Mouse (Mus musculus): Measurements from ENCODE around the gene Pnpla3.
"Not testable (repeated sequence)": the region's sequence is repeated elsewhere in the genome, so short reads cannot be mapped to it uniquely, and the experiment has no call there.

Pnpla3 gene

DNA sequence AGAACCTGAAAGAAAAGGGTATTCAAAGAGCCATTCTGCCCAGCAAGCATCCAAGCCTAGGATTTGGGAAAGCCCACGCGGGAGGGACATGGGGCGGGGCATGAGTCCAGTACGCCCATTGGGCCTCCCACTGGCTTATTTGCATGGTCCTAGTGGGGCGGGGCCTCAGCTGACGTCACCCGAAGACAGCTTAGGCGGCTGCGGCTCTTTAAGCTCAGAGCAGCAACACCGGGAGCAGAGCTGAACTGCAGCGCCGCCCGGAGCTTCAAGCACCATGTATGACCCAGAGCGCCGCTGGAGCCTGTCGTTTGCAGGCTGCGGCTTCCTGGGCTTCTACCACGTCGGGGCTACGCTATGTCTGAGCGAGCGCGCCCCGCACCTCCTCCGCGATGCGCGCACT lies at the start of gene Pnpla3:
Gene Pnpla3, plus strand, starts transcription at position 238 of the 400 bp plus-strand sequence.
- peak; percentile 99 for DNase-seq (ENCODE audit: low spot score)

DNA sequence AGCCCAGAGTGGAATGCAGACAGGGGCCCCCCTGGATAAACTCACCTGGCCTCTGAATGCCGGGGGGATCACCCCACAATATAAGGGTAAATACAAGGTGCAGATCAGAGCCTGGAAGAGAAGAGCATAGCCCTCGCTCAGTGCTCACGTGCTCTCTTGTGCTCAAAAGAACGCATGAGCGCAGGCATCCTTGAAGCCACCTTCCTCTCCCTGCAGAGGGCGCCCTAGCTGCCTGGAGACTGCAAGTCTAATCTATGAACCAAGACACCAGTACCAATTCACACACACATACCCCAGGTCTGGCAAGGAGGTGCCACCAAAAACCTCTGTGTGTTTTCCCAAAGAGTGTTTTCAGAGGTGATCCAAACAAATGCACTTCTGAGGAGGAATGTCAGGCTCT lies 47.0 kb upstream of the Pnpla3 start:
- peak; percentile 70 for DNase-seq (ENCODE audit: low spot score)

DNA sequence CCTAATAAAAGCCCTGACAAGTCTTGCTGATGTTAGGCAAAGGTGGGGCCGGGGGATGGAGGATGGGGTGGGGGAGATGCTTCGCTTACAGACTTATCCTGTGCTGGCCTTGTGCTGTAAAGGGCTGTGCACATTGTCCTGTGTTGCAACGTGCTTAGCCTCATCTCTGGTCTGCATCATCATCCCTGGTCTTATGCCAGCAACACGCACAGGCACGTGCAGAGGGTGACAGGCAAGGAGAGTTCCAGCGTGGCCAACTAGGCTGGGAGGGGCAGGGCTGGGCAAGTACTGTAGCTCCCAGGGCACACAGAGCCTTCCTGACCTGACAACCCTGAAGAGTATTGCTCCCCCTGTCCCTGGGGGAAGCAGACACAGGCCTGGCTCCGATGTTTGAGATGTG lies 46.6 kb upstream of the Pnpla3 start:
- DNase-seq (ENCODE audit: low spot score): no peak

DNA sequence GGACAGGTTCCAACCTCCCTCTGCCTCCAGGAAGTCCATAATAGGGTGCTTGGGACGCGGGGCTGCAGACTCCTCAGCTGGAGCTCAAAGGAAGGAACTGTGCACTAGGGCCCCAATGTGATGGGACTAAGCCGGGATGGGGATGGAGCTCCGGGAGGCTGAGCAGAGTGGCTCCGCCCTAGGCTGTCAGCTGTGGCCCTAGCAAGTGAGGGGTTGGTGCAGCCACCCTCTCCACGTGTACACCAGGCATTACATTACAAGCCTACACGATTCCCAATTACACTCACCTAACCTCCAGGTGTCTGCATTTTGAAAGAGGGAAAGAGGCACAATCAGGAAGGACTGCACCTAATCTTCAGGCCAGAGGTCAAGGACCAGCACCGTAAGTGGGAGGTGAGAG lies 44.6 kb upstream of the Pnpla3 start, which contains the start of gene Pnpla5:
Gene Pnpla5, minus strand, starts transcription at position 101 of the 400 bp plus-strand sequence.
- DNase-seq (ENCODE audit: low spot score): no peak

DNA sequence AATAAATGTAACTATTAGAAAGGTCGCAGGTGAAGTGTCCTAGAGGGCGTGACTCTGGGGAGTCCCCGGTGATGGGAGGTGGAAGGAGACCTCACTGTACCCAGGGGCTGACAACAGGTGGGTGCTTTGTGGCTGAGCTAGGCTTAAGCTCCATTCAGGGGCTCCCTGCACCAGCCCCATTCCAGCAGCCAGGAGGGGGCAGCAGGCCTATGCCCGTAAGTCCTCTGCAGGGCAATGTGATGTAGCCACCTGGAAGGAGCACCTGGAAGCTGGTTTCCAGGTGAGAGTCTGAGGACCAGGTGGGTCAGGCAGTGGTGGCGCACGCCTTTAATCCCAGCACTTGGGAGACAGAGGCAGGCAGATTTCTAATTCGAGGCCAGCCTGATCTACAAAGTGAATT lies 43.6 kb upstream of the Pnpla3 start:
- DNase-seq (ENCODE audit: low spot score): no peak

DNA sequence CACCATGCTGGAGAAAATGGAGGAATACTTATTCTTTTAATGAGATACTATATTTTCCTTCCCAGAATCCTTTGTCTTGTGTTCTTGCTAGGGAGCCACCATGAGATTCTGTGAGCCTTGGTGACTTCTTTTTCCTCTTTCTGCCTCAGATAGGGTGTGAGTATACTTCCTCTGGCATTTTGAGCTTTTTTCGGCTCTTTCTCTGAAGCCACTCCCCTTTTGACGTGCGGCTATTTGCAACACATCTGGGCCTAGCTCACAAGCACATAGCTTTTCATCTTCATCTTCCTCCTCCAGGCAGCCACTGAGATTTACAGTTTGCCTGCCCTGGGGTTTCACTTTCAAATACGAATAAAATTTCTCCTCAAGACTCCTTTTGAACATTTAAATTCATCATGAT lies 41.2 kb upstream of the Pnpla3 start:
- DNase-seq (ENCODE audit: low spot score): no peak

DNA sequence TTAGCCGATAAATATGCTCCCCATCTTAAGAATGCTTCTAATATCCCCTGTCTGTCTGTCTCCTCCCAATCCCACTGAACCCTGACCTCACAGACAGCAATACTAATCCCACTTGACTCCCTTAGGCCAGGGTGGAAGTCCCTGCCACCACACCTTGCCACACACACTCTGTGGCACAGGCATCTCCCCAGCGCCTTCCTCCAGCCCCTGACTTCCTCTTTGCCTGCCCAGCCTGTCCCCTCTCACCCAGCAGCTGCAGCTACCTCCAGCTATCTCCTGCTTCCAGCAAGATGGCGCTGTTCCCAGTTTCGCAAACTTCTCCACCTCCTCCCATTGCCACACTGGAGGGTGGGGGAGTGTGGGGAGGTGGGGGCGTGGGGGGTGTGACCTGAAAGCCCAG lies 40.8 kb upstream of the Pnpla3 start:
- DNase-seq (ENCODE audit: low spot score): no peak

DNA sequence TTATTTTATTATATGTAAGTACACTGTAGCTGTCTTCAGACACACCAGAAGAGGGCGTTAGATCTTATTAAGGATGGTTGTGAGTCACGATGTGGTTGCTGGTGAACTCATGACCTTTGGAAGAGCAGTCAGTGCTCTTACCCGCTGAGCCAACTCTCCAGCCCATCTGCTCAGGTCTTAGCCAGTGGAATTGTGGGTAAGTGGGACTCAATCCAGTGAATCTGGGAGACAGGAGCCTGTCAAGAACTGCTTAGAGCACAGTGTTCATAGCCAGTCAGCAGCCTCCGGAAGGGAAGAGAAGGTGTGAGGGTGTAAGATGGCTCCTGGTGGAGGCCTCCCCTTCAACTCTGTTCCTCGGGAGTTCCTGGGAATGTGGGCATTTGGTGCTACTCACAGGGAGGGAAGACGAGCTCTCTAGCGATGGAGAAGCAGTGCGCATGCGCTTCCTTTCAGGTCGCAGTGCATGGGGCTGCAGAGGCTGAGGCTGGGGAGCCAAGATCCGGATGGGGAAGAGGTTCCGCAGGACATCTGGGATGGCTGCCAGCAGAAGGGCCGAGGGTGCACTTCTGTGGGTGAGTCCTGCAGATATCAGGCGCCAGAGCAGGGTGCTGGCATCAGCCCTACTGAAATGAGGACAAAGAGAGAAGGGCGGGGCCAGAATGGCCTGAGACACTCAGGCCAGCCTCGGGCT lies 36.4 kb upstream of the Pnpla3 start:
- no peak for DNase-seq (ENCODE audit: low spot score)

DNA sequence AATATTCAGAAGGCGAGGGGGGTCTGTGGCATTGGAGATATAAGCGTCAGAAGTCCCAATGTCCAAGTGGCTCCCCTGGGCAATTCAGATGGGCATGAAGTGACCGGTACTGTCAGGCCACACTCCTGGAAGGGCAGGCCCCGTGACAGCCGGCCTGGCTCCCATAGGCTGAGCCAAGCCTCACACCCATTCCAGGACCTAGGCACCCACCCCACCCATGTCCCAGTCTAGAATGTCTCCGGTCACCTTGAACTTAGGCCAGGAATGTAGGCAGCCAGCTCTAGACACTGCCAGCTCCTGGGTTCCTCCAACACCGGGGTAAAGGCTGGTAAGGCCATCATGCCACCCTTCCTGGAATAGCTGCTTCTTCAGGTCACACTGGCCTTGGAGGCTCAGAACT lies 35.7 kb upstream of the Pnpla3 start:
- no peak for DNase-seq (ENCODE audit: low spot score)

DNA sequence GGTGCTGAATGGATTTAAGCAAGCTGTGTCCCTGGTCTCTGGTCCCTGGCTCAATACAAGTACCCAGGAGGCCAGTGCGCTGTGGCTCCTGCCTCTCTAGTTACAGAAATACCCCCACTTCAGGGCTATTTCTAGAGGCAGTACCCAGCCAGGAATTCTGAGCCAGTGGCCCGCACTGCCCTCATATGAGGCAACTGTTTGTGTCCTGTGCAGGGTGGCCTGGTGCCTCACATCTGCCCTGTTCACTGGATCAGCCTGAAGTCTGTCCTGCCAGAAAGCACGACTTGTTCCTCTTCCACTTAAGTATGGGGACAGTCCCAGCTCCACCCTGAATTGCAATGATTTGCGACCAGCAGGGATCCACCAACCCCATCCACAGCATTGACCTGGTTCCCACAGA lies 34.2 kb upstream of the Pnpla3 start:
- no peak for DNase-seq (ENCODE audit: low spot score)

DNA sequence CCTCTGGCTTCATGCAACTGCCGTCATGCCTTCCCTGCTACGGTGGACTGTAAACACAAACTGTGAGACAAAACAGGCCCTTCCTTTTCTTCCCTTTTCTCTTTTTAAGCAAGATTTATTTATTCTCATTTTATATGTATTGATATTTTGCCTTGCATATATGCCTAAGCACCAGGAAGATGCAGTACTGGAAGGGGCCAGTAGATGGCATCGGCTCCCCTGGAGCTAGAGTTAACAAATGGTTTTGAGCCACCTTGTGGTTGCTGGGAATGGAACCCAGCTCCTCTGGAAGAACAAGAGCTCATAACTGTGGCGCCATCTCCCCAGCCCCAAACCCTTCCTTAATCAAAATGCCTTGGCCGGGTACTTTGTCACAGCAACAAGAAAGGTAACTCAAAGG lies 32.2 kb upstream of the Pnpla3 start:
- peak; percentile 67 for DNase-seq (ENCODE audit: low spot score)

DNA sequence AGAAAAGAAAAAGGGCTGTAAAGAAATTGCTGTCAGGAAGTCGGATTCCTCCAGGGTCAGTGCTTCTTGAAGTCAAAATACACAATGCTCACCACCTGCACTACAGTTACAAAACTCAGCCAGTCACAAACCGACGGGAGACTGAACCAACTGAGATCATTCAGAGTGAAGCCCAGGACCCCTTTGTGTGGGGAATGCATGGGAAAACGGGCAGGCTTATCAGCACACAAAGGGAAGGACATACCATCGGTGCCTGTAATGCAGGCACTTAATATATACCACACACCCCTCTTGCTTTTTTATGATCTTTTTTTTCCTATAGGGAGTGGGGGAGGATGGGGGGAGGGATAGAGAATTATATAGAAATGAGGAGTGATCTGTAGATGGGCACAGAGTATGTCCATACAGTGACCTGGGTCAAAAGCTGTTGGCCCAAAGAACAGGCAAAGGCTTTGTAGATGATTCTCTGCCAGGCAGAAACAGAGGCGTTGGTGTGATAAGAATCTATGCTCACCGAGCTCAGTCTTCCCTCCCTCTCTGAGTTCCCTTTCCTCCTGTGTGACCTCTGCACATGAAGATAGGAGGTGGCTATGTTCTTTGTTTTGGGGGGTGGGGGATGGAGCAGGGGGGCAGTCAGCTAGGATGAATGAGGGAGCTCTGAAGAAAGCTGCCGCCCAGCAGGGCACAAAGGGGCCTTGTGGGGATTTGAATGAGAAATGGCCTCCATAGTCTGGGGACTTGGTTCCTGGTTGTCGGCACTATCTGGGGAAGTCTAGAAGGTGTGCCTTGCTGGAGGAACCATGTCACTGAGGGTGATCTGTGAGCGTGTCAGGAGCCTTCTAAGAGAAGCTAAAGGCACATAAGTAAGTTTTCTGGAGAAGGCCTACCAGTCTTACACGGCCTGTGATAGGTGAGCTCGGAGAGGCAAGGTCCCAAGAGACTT lies 30.9 kb upstream of the Pnpla3 start:
- DNase-seq (ENCODE audit: low spot score): peak; percentile 52

DNA sequence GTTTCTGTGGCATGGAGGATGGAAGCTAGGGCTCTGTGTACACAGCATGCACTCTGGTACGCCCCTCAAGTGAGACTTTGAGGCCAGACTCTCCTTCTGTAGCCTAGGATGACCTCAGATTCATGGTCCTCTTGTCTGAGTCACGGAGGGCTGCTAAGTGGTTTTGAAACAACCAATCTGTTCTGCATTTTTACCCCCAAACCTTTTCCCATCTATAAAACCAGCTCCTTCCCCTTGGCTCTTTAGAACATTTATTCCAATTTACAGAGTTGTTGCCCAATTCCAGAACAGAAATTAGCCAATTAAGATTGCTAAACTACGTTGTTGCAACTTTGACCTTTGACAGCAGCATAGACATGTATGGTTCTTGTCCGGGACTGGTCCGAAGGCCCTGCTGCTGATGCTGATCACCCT lies 28.0 kb upstream of the Pnpla3 start:
- DNase-seq (ENCODE audit: low spot score): no peak

DNA sequence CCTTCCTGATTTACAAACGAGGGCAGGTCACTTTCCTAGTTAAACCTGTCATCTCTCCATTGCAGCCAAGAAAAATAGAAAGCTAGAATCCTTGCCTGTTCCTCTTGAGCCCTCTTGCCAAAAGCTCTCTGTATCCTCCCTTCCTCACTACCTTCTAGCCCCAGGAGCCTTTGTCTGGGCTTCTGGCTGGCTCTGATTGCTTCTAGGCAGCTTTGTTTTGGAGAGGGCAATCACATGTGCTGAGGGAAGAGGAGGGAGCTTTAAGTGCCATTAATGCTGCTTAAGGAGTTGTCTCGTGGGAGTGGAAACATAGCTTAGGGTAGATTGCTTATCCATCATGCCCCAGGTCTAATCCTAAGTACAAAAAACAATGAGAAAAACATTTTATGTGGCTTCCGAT lies 27.5 kb upstream of the Pnpla3 start:
- DNase-seq (ENCODE audit: low spot score): no peak

DNA sequence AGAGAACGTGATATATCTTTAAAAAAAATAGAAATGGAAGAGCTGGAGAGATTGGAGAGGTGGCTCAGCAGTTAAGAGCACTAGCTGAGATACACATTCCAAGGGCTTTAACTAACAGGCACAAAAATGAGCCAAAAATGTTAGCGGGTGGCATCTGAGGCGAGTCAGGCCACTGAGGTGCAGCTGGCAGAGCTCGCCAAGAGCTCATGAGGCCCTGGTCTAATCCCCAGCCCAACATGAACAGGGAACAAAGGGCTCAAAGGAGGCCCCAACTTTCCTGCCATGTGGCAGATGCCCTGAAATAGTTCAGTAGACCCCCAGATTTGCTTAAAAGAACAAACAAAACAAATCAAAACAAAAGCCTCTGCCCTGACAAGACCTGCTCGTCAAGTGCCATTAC lies 26.7 kb upstream of the Pnpla3 start:
- DNase-seq (ENCODE audit: low spot score): no peak

DNA sequence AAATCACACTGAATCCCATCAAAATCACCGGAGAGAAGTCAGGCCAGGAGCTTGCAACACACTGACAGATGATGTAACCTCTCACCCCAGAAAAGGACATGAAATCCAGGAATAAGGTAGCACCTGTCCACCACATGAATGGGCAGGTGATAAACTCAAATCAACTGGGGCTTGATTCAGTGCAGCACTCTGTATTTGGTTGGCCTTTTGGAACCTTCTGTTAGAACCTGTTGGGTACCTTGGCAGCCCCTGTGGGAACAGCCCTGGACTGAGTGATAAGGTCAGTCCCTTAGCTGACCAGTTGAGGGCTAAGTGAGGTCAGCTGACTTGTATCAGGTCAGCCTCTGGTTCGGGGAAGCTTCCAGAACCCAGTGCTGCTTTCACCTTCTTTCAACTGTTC lies 11.5 kb upstream of the Pnpla3 start:
- DNase-seq (ENCODE audit: low spot score): no peak

DNA sequence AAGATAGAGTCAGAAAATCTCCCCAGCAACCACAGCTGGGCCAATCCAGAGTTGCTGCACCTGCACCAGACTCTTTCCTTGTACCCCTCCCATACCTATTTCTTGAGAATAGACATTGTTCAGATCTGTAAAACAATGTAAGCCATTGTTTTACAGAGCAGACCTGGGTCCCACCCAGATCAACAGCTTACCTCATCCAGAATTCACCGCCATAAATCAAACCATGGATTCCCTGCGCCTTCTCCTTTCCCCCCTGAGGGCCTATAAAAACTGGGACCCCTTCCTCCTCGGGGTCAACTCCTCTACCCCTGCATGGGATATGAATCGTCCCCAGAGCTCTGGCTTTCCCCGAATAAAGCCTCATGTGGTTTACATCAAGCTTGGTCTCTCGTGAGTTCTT lies 10.1 kb upstream of the Pnpla3 start:
- not testable (repeated sequence) for DNase-seq (ENCODE audit: low spot score)

DNA sequence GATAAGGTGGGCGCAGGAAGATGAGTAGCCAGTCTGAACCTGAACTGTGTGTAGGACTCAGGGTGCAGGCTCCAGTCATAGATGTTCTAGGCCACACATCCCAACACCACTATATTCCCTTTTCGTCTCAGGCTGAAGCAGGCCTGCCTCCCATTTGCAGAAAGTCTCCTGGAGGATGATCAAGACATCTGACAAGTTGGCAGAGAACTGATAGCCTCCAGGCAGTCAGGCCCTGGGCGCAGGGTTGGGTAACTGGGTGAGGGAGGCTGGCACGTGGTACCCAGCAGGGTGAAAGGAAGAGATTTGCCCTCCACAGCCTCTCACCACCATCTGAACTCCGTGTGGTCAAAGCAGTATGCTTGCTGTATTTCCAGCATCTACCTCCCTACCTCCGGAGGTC lies 5.8 kb upstream of the Pnpla3 start:
- no peak for DNase-seq (ENCODE audit: low spot score)

DNA sequence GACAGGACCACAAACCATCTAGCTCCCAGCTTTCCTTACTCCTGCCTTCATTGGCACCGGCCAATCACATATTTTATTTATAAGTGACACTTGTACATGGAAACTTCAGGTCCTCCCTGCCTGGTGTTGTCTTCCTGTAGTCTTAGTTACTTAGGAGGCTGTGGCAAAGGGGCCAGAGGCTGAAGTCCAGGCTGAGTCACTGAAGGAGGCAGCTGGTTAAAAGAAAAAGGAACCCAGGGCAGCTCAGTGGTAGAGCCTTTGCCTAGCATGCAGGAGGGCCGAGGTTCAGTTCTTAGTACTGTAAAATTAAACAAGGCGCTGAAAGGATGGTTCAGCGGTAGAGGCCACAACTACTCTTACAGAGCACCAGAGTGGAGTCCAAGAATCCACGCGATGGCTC lies 819 bp upstream of the Pnpla3 start:
- no peak for DNase-seq (ENCODE audit: low spot score)

DNA sequence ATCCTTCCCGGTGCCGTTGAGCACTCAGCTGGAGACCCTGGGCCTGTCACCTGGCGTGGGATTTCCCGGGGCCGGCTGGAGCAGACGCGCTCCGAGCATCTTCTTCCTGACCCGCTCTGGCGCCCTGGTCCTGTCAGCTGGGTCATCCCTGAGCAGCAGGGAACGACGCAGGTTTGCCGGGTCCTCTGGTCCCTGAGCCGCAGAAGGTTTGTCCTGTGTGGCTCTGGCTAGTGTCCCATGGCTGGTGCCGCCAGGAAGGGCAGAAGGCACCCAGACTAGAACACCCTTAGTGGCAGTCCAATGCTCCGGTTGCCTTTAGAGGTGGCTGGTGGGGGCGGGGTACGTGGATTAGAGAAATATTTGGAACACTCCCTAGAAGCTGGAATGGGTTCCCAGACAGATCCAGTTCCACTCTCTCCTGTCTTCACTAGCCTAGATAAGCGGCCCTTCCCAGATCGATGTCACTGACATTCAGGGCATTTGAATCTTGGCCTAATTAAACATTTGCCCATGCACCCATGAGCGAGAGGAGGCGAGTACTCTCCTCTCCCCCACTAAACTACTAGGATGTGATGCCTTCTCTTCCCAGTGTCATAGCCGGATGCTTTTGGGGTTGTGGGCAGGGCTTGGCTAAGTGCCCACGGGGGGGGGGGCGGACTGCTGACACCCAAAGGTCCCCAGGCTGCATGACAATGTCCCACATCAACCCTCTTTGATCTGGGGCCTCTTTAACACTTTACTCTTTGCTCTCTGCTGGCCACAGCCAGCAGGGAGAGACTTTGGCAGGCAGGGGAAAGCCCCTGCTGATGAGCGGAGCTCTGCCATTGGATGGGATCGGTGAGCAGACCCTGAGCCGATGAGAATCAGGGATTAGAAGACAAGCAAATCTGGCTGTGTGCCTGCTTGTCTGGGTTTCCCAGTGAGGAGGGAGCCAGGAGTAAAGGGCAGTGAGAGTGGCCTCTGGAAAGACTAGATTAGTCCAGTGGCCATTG lies 829 bp downstream of the Pnpla3 start:
- DNase-seq (ENCODE audit: low spot score): peak; percentile 49

DNA sequence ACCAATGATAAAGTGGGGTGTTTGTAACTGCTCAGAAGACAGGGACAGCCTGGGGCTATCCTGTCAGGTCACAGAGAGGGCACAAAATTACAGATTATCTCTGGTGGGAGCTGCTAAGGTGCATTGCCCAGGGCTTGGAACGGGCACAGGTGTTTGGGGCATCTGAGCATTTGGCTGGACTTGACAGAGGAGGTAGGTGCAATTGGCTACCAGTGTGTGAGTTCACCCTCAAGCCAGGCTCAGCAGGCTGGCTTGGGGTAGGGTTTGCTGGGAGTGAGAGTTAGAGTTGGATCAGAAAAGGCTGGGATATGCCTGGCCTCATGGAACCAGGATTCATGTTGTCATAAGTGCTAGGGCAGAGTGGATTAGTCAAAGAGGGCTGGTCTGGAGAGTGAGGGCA lies 1.9 kb downstream of the Pnpla3 start:
- DNase-seq (ENCODE audit: low spot score): no peak

DNA sequence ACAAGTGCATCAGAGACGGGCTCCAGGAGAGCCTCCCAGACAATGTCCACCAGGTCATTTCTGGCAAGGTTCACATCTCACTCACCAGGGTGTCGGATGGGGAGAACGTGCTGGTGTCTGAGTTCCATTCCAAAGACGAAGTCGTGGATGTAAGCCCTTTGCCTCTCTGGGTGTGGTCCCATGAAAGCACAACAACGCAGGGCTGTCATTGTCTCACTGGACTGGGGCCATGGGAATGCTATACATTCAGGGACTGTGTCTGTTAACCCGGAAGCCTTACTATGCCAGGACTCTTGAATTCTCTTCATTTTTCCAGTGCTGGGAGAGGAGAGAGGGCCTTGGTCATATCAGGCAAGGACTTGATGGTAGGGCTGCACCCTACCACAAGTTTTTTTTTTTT lies 3.5 kb downstream of the Pnpla3 start:
- DNase-seq (ENCODE audit: low spot score): no peak
